Mouse (Mus musculus) lung, embryonic 16.5 days (tissue): ENCODE data around the gene Lrrc9. TPM values are rescaled to one million over a fixed set of nuclear protein-coding genes. Genes with fewer than 3 reads are reported as not detected.

Experiments
- ATAC-seq: fragments of 200-750 bp; cut with Nextera tagmentation; 2 replicates; pipeline ENCODE4 v1.8.0; 2017; ENCODE audit warnings: low read depth, mild to moderate bottlenecking, moderate library complexity
- H3K27ac ChIP-seq: fragments of 300-500 bp; sonication (generic); 2 replicates; pipeline ENCODE4 v1.5.1; 2014; ENCODE audit warnings: mild to moderate bottlenecking, control low read depth, low read length
- H3K27me3 ChIP-seq: fragments of 300-500 bp; sonication (generic); 2 replicates; pipeline ENCODE4 v1.6.1; 2014; ENCODE audit warnings: low read depth, low read length, mixed read lengths; ENCODE audit not compliant: control insufficient read depth, insufficient read depth
- H3K36me3 ChIP-seq: fragments of 300-500 bp; sonication (generic); 2 replicates; pipeline ENCODE4 v1.6.1; 2014; ENCODE audit warnings: low read length; ENCODE audit not compliant: control insufficient read depth, insufficient read depth
- H3K4me1 ChIP-seq: fragments of 300-500 bp; sonication (generic); replicated peaks from 2 replicates; pipeline ENCODE4 v1.6.1; 2014; ENCODE audit warnings: low read length, mixed read lengths; ENCODE audit not compliant: control insufficient read depth, insufficient read depth
- H3K4me2 ChIP-seq: fragments of 300-500 bp; sonication (generic); 2 replicates; pipeline ENCODE4 v1.6.1; 2014; ENCODE audit warnings: low read depth, low read length, control low read depth
- H3K4me3 ChIP-seq: fragments of 300-500 bp; sonication (generic); 2 replicates; pipeline ENCODE4 v1.5.1; 2014; ENCODE audit warnings: mild to moderate bottlenecking, low read length, control low read depth
- H3K9ac ChIP-seq: fragments of 300-500 bp; sonication (generic); 2 replicates; pipeline ENCODE4 v1.6.1; 2014; ENCODE audit warnings: low read length, control low read depth
- H3K9me3 ChIP-seq: fragments of 300-500 bp; sonication (generic); 2 replicates; pipeline ENCODE4 v1.6.1; 2016; ENCODE audit warnings: low read length; ENCODE audit not compliant: control insufficient read depth
- WGBS: fragments of 180-500 bp; shearing (Covaris S2); extraction: QIAGEN DNeasy Blood & Tissue Kit; methylation state at CpG from one replicate; pipeline ENCODE4 v1.1.7; 2014; 5-methylcytosine and 5-hydroxymethylcytosine counted together
- polyA plus RNA-seq: library from polyadenylated mRNA; unstranded; fragments of >200 nt; fragmentation: Nextera tagmentation; extraction: Ambion mirVana; gene quantifications from 2 replicates; pipeline ENCODE4 v1.2.1, GENCODE M21; 2015

Lrrc9 gene
- polyA plus RNA-seq, 1 experiment from 2014 or later, result 0.50 TPM

DNA sequence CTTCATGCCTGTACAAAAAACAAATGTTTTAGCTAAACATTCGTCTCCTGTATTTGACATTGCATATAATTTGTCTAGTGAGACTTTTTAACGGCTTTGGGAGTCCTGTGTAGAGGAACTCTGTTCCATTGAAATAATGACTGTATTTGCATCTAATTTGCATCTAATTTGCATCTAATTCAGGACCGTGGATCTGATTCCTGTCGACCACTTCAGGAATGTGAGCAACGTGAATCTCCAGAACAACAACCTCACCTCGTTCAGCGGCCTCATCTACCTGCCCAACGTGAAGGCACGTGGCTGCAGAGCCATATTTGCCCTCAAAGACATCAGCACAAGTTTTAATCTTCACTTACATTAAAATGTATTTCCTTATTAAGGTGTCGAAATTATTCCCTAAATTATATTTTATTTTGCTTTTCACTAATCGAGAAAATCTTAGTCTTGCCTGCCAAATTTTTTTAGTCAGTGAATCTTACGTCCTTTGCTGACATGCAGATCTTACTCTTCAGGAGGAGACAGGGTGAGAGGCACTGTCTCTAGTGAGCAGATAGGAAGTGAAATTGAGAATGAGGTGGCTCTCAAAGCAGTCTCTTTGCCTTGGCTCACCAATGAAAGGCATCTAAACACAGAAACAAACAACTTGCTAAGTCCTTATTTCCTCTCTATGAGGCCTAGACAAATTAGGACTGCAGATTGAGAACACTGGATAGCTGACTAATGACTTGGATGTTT lies 55.4 kb downstream of the Lrrc9 start:
- Histone ChIP-seq H3K27me3 (no peaks in the 10 kb centered on the region), H3K9me3 (no peaks in the 10 kb centered on the region), H3K36me3 (no peaks in the 10 kb centered on the region), H3K4me3 (no peak overlapping the region), H3K4me1 (no peaks in the 10 kb centered on the region), H3K27ac (no peak overlapping the region), H3K4me2 (no peak overlapping the region), H3K9ac (no peak overlapping the region)
- no peak for ATAC-seq
- 68% methylated on average over 12 of the region's 12 CpGs for WGBS

DNA sequence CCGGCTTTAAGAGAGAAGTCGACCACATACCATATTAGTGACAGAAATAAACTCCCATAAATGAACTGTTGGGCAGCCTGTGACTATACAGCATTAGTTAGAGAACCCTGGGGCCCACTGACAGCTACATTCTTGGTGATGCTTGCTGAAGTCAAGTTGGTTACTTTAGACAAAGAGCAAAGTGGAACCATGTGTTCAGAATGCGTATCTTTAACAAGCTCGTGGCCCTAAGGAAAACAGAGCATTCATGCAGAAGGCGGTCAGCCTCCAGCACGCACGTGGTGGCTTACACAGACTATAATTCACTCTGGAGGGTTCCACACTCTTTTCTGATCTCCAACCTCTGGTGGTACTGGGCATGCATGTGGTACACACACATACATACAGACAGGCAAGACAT lies 67.9 kb downstream of the Lrrc9 start:
- Histone ChIP-seq H3K9me3 (no peaks in the 10 kb centered on the region), H3K36me3 (no peaks in the 10 kb centered on the region), H3K4me2 (no peak overlapping the region), H3K27me3 (no peaks in the 10 kb centered on the region), H3K27ac (no peak overlapping the region), H3K4me3 (no peak overlapping the region), H3K4me1 (no peaks in the 10 kb centered on the region), H3K9ac (no peak overlapping the region)
- ATAC-seq, result no peak
- 76% methylated on average over 7 of the region's 7 CpGs for WGBS

DNA sequence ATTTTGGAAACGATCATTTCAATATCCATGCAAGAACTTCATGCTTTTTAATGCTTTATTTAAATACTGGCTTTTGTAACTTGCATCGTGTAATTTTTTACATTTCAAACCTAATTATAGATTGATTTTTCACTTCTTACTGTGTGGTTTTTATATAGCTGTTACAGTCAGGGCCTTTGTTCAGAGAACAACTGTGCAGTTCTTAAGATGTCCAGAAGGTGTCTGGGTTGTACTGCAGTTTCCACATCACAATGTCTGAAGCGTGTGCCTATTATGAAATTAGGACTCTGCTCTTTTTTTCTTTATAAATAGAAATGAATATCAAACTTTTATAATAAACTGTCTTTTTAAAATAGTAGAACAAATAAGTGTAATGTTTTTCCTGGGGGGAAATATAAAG lies 73.8 kb downstream of the Lrrc9 start:
- Histone ChIP-seq H3K36me3 (no peaks in the 10 kb centered on the region), H3K4me3 (no peak overlapping the region), H3K9me3 (no peaks in the 10 kb centered on the region), H3K27me3 (no peaks in the 10 kb centered on the region), H3K27ac (no peak overlapping the region), H3K4me2 (no peak overlapping the region), H3K9ac (no peak overlapping the region), H3K4me1 (no peaks in the 10 kb centered on the region)
- no peak for ATAC-seq
- 59% methylated on average over 3 of the region's 3 CpGs for WGBS

DNA sequence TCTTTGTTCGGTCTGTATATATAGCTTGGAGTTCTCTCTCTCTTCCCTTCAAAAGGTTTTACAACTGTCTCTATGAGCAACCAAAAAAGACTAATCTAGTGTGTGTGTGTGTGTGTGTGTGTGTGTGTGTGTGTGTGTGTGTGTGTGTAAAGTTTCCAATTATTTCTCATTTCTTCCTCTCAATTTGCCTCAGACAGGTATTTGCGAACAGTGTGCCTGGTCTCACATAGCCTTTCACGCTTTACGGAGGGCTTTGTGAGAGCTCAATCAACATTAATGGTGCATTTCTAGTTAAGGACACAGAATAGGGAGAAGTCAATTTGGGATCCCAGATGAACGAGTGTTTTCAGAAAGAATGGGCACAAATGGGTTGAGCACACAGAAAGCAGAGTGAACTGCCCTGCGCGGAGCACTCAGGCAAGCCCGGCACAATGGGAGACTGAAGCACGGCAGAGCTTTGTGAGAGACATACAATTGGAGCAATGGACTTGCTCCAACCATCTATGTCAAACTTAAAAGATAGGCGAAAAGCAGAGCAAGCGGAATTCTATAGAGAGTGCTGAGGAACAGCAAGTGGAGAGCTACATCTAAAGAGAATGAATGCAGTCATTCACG lies 76.6 kb downstream of the Lrrc9 start:
- H3K27ac ChIP-seq, result no peak overlapping the region
- no peak for ATAC-seq
- H3K9ac ChIP-seq, result no peak overlapping the region
- H3K4me1 ChIP-seq, result no peaks in the 10 kb centered on the region
- H3K9me3 ChIP-seq, result no peaks in the 10 kb centered on the region
- no peak overlapping the region for H3K4me3 ChIP-seq
- H3K4me2 ChIP-seq, result no peak overlapping the region
- WGBS, result 84% methylated on average over 12 of the region's 12 CpGs
- no peaks in the 10 kb centered on the region for H3K36me3 ChIP-seq
- H3K27me3 ChIP-seq, result no peaks in the 10 kb centered on the region

DNA sequence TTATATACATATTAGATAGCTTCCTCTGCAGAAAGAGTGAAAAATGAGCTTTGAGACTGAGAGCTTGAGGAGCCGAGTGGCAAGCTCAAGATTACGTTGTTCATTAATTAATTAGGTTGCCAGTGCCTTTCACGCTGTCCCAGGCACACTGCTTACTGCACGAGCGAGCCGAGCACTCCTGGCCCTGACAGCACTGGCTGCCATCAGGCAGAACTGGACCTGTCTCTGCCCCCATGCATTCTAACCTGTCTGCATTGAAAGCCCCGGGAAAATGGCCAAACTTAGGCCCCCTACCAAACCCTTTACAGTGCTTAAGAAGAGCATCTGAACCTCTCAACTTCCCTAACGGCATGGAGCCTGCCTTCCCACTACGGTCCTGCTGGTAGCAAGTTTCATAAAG lies 77.7 kb downstream of the Lrrc9 start:
- Histone ChIP-seq H3K4me3 (no peak overlapping the region), H3K27ac (no peak overlapping the region), H3K27me3 (no peaks in the 10 kb centered on the region), H3K9ac (no peak overlapping the region), H3K9me3 (no peaks in the 10 kb centered on the region), H3K4me2 (no peak overlapping the region), H3K36me3 (no peaks in the 10 kb centered on the region), H3K4me1 (no peaks in the 10 kb centered on the region)
- ATAC-seq, result no peak
- WGBS, result 63% methylated on average over 9 of the region's 9 CpGs

DNA sequence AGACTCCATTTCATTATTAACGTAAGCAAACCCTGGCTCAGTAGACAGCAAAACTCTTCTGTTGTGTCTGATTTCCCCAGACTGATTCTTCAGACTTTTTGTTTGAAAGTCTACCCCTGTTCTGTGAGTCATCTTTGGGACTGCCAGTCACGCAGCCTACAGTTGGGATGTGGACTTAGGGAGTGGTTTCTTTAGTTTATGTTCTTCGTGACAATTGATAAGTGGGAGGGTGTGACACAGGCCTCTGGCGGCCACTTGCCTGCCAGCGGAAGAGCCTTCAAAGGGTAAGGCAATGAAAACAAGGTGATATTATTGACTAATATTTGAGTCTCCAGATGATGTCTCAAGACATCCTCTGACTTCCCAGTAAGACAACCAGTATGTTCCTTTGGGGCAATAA lies 78.2 kb downstream of the Lrrc9 start:
- 50% methylated on average over 5 of the region's 5 CpGs for WGBS
- Histone ChIP-seq H3K36me3 (no peaks in the 10 kb centered on the region), H3K4me3 (no peak overlapping the region), H3K9me3 (no peaks in the 10 kb centered on the region), H3K9ac (no peak overlapping the region), H3K27me3 (no peaks in the 10 kb centered on the region), H3K4me2 (no peak overlapping the region), H3K27ac (no peak overlapping the region), H3K4me1 (no peaks in the 10 kb centered on the region)
- no peak for ATAC-seq

DNA sequence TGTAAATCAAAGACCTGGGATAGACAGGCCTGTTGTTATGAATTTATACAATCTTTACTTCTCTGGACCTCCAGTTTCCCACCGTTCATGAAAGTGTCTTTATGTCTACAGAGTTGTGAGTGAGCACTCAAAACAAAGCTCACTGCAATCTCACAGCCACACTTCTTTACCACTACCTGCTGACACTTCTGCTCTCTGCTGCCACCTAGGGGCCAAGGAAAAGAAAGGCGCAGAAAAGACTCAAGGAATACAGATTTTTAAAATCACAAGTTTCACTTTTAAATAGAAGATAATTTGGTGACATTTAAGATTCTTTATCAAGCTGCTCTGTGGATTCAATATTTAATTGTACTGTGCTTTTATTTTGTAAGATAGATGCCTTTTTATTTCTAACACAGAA lies 79.0 kb downstream of the Lrrc9 start:
- 3% methylated on average over 2 of the region's 2 CpGs for WGBS

DNA sequence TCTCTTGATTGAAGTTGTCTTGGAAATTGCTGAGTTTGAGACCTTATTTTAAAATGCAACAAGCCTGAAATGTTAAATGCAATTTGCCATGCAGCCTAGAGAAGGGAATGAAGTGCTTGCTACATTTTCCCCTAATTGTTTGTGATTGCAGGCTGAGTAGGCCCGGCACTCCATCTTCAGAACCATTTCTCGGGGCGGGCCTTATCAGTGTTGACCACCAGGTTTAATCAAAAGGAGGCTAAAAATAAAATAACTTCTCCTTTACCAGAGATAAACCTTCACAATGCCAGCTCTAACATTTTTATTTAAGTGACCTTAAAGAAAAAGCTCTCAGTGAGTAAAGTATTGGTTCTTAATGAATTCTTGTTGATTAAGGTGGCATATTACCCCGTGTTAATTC lies 83.9 kb downstream of the Lrrc9 start:
- Histone ChIP-seq H3K4me2 (no peak overlapping the region), H3K36me3 (no peaks in the 10 kb centered on the region), H3K4me3 (no peak overlapping the region), H3K9me3 (peaks cover 6% of the 10 kb centered on the region; the same call in 1 of the 2 replicates), H3K27ac (no peak overlapping the region), H3K27me3 (no peaks in the 10 kb centered on the region), H3K4me1 (no peaks in the 10 kb centered on the region), H3K9ac (no peak overlapping the region)
- 51% methylated on average over 4 of the region's 4 CpGs for WGBS
- ATAC-seq, result no peak

More for the DNA sequence above, 79.0 kb downstream of the Lrrc9 start:
- Histone ChIP-seq H3K4me1 (no peaks in the 10 kb centered on the region), H3K27ac (no peak overlapping the region), H3K36me3 (no peaks in the 10 kb centered on the region), H3K4me3 (no peak overlapping the region), H3K4me2 (no peak overlapping the region), H3K9me3 (no peaks in the 10 kb centered on the region), H3K27me3 (no peaks in the 10 kb centered on the region), H3K9ac (no peak overlapping the region)
- ATAC-seq, result no peak

DNA sequence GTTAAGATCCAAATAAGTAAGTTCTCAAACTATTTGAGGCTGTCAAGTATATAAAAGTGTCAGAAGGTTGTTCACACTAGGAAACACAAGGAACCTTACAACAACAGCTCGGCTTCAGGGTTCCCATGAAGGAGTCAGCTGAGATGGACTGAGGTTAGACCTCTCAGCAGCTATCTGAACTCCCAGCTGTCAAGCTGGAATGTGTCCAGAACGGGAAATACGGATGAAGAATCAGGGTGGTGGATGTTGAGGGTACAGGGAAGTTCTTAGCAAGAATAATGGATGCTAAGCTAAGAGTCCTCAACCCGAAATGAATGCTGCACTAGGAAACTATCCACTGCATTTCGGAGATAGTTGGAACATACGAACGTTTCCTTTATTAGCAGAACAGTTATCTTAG lies 90.6 kb downstream of the Lrrc9 start:
- H3K36me3 ChIP-seq, result no peaks in the 10 kb centered on the region
- no peak overlapping the region for H3K4me3 ChIP-seq
- H3K27ac ChIP-seq, result no peak overlapping the region
- WGBS, result 63% methylated on average over 7 of the region's 7 CpGs
- no peak for ATAC-seq
- H3K9me3 ChIP-seq, result peaks cover 7% of the 10 kb centered on the region; the same call in 1 of the 2 replicates
- no peaks in the 10 kb centered on the region for H3K27me3 ChIP-seq
- H3K9ac ChIP-seq, result no peak overlapping the region
- no peak overlapping the region for H3K4me2 ChIP-seq
- 0 out of 2 replicates have a peak, but pooled peaks cover 3% of the 10 kb centered on the region for H3K4me1 ChIP-seq
